ENCODE assay signal across 8 mouse cellular contexts in the genomic region with DNA sequence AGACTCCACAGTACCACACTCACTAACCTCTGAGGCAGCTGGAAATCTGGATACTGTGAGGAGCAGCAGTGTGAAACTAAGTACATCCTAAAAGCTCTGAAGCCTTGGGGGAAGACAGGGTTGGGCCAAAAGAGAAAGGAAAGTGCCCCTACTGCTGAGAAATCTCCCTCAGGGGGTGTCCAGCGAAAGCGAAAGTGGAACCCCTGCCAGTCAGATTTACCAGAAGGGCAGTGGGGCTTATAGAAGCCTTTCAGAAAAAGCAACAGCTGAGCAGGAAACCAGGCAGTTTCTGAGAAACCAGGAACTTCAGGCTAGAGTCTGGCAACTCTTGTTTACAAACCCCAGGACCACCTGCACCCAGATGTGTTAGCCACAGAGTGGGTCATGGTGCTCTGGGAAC.
DNase-seq lines count a peak whose midpoint lies in the region; ATAC-seq lines count a peak whose summit lies in the region.

No protein-coding gene starts in this region.

- WGBS in kidney, embryonic 16.5 days: 53% methylated on average over 2 of the region's 2 CpGs
- WGBS in hindbrain, embryonic 14.5 days: 42% methylated on average over 2 of the region's 2 CpGs
- WGBS in forebrain, embryonic 12.5 days: 27% methylated on average over 2 of the region's 2 CpGs

- H3K9me3 ChIP-seq in kidney, embryonic 16.5 days (ENCODE audit: low read length): no peaks in the 10 kb centered on the region
- no peaks in the 10 kb centered on the region for H3K9me3 ChIP-seq in hindbrain, embryonic 14.5 days (ENCODE audit: control insufficient read depth, low read length)
- no peaks in the 10 kb centered on the region for H3K9me3 ChIP-seq in forebrain, embryonic 12.5 days

- peak overlapping the region; percentile 45 for H3K9ac ChIP-seq in kidney, embryonic 16.5 days (replicated peaks; ENCODE audit: low read length)
- H3K9ac ChIP-seq in hindbrain, embryonic 14.5 days: no peak overlapping the region
- H3K9ac ChIP-seq in forebrain, embryonic 12.5 days: no peak overlapping the region

- DNase-seq in layer of hippocampus, adult 9-11 months: peak; percentile 22
- DNase-seq in layer of hippocampus, postnatal 25 days (ENCODE audit: extremely low spot score in 1 of 2, low spot score in 1 of 2): no peak
- peak; percentile 23 for DNase-seq in gastrocnemius, adult 18-20 months (ENCODE audit: low spot score)
- peak; percentile 46 to 65 for DNase-seq in natural killer cell, adult 2 months (ENCODE audit: low spot score in 2 of 2)
- no peak for DNase-seq in hindbrain, embryonic 14.5 days (ENCODE audit: low spot score)
- no peak for DNase-seq in cerebellum, adult 11-12 months

- no peak overlapping the region for H3K4me3 ChIP-seq in kidney, embryonic 16.5 days (ENCODE audit: low read length)
- no peak overlapping the region for H3K4me3 ChIP-seq in hindbrain, embryonic 14.5 days (replicated peaks; ENCODE audit: low read length)
- H3K4me3 ChIP-seq in forebrain, embryonic 12.5 days (replicated peaks): no peak overlapping the region

- H3K36me3 ChIP-seq in kidney, embryonic 16.5 days (ENCODE audit: insufficient read depth, low read length): no peaks in the 10 kb centered on the region
- H3K36me3 ChIP-seq in hindbrain, embryonic 14.5 days (replicated peaks; ENCODE audit: control insufficient read depth, insufficient read depth): no peaks in the 10 kb centered on the region
- no peaks in the 10 kb centered on the region for H3K36me3 ChIP-seq in forebrain, embryonic 12.5 days (replicated peaks)

- no peaks in the 10 kb centered on the region for H3K27me3 ChIP-seq in kidney, embryonic 16.5 days (ENCODE audit: insufficient read depth, low read length)
- no peaks in the 10 kb centered on the region for H3K27me3 ChIP-seq in hindbrain, embryonic 14.5 days (ENCODE audit: control insufficient read depth, insufficient read depth, low read length)
- H3K27me3 ChIP-seq in forebrain, embryonic 12.5 days: no peaks in the 10 kb centered on the region

- H3K4me2 ChIP-seq in kidney, embryonic 16.5 days (replicated peaks; ENCODE audit: low read depth, low read length): no peak overlapping the region
- H3K4me2 ChIP-seq in hindbrain, embryonic 14.5 days (replicated peaks): no peak overlapping the region
- H3K4me2 ChIP-seq in forebrain, embryonic 12.5 days: no peak overlapping the region

- H3K4me1 ChIP-seq in kidney, embryonic 16.5 days (ENCODE audit: insufficient read depth, low read length): peaks cover 9% of the 10 kb centered on the region
- H3K4me1 ChIP-seq in hindbrain, embryonic 14.5 days (replicated peaks; ENCODE audit: control insufficient read depth, insufficient read depth, low read length): no peaks in the 10 kb centered on the region
- H3K4me1 ChIP-seq in forebrain, embryonic 12.5 days: peaks cover 6% of the 10 kb centered on the region; the same call in 1 of the 2 replicates

- no peak for ATAC-seq in kidney, embryonic 16.5 days (ENCODE audit: low FRiP score, low TSS enrichment)
- no peak for ATAC-seq in hindbrain, embryonic 14.5 days (ENCODE audit: low FRiP score)
- ATAC-seq in forebrain, embryonic 12.5 days (ENCODE audit: low FRiP score): no peak

- H3K27ac ChIP-seq in kidney, embryonic 16.5 days (ENCODE audit: low read length): 0 out of 2 replicates have a peak overlapping the region, but pooled peaks have one; percentile 24
- no peak overlapping the region for H3K27ac ChIP-seq in hindbrain, embryonic 14.5 days
- H3K27ac ChIP-seq in forebrain, embryonic 12.5 days: no peak overlapping the region

Comparison
In these comparisons a context has a peak if more than half of its experiments do, and no peak if none do; other contexts are left out.
1. DNase-seq: peak in layer of hippocampus, adult 9-11 months (single experiment), gastrocnemius, adult 18-20 months (single experiment) and natural killer cell, adult 2 months (2 of 2); none in layer of hippocampus, postnatal 25 days (0 of 2), hindbrain, embryonic 14.5 days (single experiment) and cerebellum, adult 11-12 months (single experiment).